Mouse (Mus musculus): ENCODE measurements around the gene Asb6. TPM values are rescaled to one million over a fixed set of nuclear protein-coding genes. Genes with fewer than 3 reads are reported as not detected.

Gene Asb6
- total and polyA plus RNA-seq, 2 experiments, result 4.6 to 17.4 TPM

DNA sequence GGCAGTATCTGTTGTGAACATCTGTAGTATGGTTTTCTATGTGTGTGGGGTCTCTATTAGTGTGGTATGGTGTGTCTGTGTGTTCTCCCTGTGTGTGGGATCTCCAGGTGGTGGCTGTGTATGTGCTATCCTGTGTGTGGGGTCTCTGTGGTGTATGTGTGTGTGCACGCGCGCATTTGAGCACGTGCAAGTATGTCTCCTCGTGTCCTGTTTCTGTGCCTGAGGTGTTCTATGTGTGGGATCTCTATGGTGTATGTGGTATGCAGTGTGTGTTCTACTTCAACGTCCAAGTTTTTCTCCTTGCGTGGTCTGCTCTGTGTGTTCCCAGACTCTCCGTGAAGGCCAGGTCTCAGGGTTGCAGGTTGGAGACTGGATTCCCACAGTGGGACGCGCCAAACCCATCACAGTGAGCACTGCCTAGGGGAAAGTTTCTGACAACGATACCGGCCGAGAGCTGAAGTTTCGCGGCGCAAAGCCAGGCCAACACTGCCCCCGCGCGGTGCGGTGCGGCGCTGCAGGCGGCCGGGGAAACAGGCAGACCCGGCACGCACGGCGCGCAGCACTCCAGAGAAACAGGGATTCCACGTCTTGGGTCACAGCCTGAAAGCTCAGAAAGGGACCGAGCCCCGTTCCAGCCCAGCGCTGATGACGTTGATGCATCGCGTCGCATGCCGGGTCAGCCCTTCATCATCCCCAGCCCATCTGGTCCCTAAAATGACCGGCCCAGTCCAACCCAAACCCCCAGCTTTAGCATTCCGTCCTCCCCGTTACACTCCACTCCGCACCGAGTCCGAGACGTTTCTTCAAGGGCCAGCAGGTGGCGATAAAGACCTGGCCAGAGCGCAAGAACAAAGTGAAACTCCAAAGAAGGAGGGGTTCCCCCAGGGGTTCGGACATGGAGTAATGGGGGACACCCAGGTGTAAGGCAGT, 35.7 kb downstream of the Asb6 start:
- Histone ChIP-seq H3K4me3 (ENCODE audit: insufficient read depth, low read depth, low read length) (peak overlapping the region; percentile 48), H3K9ac (ENCODE audit: low read depth, low read length) (peak overlapping the region; percentile 52), H3K27me3 (ENCODE audit: control insufficient read depth, insufficient read depth, low read length) (no peaks in the 10 kb centered on the region), H3K36me3 (ENCODE audit: control insufficient read depth, insufficient read depth, low read length) (no peaks in the 10 kb centered on the region), H3K4me1 (ENCODE audit: control insufficient read depth, insufficient read depth, low read length) (no peaks in the 10 kb centered on the region), H3K27ac (replicated peaks; ENCODE audit: insufficient read depth, low read depth, low read length) (0 out of 2 replicates have a peak overlapping the region, but pooled peaks have one; percentile 13), H3K79me2 (ENCODE audit: control insufficient read depth, insufficient read depth, low read length) (no peaks in the 10 kb centered on the region)
- 5% methylated on average over 48 of the region's 48 CpGs for WGBS
- DNase-seq (ENCODE audit: extremely low read depth, low read depth, low spot score), result peak; percentile 65
- TF ChIP-seq POLR2A (IDR thresholded peaks at IDR 0.05; ENCODE audit: extremely low read depth, insufficient read depth, low read length) (no peak), CTCF (IDR thresholded peaks at IDR 0.05; ENCODE audit: low read depth, low read length) (peak; percentile 91)

DNA sequence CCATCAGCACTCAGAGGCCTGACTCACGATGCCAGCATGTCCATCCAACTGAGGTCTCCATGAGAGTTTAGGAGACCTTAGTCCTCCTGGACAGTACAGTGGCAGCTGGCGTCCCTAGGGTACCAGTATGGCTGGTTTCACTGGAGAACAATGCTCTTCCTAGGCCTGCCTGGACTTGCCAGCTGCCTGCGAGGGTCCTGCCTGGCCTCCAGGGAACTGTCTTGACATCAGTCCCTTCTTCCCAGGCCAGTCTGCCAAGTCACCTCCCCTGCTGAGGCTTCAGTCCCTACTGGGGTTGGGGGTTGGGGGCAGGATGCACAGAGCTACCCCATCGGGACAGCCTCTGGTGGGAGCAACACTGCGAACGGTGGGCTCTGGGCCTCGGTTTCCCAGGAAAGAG, 38.1 kb downstream of the Asb6 start:
- Histone ChIP-seq H3K27me3 (ENCODE audit: control insufficient read depth, insufficient read depth, low read length) (no peaks in the 10 kb centered on the region), H3K79me2 (ENCODE audit: control insufficient read depth, insufficient read depth, low read length) (no peaks in the 10 kb centered on the region), H3K27ac (replicated peaks; ENCODE audit: insufficient read depth, low read depth, low read length) (no peak overlapping the region), H3K4me1 (ENCODE audit: control insufficient read depth, insufficient read depth, low read length) (no peaks in the 10 kb centered on the region), H3K36me3 (ENCODE audit: control insufficient read depth, insufficient read depth, low read length) (no peaks in the 10 kb centered on the region), H3K4me3 (ENCODE audit: insufficient read depth, low read depth, low read length) (no peak overlapping the region), H3K9ac (ENCODE audit: low read depth, low read length) (no peak overlapping the region)
- 97% methylated on average over 7 of the region's 7 CpGs for WGBS
- TF ChIP-seq CTCF (IDR thresholded peaks at IDR 0.05; ENCODE audit: low read depth, low read length), result no peak
- no peak for TF ChIP-seq POLR2A (IDR thresholded peaks at IDR 0.05; ENCODE audit: extremely low read depth, insufficient read depth, low read length)
- DNase-seq (ENCODE audit: extremely low read depth, low read depth, low spot score), result no peak

DNA sequence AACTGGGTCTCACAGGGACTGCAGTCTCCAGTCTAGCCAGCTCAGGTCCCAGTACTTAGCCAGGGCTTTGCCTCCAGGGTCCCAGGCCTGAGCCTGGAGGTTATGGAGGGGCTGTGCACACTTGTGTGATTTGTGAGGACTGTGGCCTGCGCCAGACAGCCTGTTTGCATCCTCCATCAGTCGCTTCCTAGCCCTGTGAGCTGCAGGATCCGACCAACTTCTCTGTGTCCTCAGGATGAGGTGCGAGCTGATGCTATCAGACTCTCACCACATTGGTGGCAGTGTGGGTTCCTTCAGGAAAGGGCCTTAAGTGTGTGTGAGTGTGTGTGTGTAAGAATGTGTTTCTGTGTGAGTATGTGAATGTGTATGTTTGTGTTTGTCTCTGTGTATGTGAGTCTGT, 42.7 kb downstream of the Asb6 start:
- WGBS, result 81% methylated on average over 4 of the region's 4 CpGs
- no peak for DNase-seq (ENCODE audit: extremely low read depth, low read depth, low spot score)
- H3K27ac ChIP-seq (replicated peaks; ENCODE audit: insufficient read depth, low read depth, low read length), result no peak overlapping the region

DNA sequence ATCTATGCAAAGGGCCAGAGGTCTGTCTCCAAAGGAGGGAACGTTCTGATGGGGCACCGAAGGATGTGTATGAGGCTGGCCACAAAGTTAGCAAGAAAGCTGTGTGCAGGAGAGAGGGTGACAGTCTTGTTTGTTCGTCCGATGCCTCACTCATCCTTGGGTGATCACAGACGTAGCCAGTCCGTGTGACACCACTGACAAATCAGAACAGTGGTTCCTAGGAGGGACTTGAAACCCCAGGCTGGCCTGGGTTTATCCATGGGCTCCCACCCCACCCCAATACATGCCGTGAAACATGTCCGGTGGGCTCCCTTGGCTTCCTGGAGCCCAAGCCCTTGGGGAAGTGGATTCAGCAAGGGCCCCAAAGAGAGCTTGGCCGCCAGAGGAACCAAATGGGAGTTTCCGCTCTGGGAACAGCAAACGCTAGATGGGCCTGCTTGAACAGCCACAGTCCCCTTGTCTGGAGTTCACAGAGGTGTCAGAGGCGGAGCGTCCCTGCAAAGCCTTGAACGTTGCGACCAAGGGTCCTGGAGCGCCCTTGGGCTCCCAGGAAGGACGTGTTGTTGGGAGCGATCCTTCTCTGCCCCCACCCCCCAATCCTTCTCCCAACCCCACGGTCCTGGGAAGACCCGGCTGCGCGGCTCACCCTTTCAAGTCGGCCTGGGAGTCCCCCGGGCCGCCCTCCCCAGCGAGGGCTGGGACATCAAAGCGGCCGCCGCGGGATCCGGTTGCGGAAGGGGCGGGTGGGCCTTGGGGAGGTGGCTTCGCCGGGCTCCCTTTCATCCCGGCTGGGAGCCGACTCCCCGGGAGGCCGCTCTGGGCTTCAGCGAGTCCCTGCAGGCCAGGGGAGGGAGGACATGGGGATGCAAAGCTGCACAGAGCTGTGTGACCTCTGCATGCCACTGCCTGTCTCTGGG, 45.8 kb downstream of the Asb6 start:
- WGBS, result 28% methylated on average over 36 of the region's 40 CpGs
- peaks cover 3% of the 10 kb centered on the region; the same call in 1 of the 2 replicates for H3K4me1 ChIP-seq (ENCODE audit: control insufficient read depth, insufficient read depth, low read length)
- no peaks in the 10 kb centered on the region for H3K27me3 ChIP-seq (ENCODE audit: control insufficient read depth, insufficient read depth, low read length)
- H3K4me3 ChIP-seq (ENCODE audit: insufficient read depth, low read depth, low read length), result peak overlapping the region; percentile 35; the same call in 1 of the 2 replicates
- H3K27ac ChIP-seq (replicated peaks; ENCODE audit: insufficient read depth, low read depth, low read length), result 0 out of 2 replicates have a peak overlapping the region, but pooled peaks have one; percentile 3
- H3K9ac ChIP-seq (ENCODE audit: low read depth, low read length), result peak overlapping the region; percentile 12
- no peaks in the 10 kb centered on the region for H3K79me2 ChIP-seq (ENCODE audit: control insufficient read depth, insufficient read depth, low read length)
- H3K36me3 ChIP-seq (ENCODE audit: control insufficient read depth, insufficient read depth, low read length), result no peaks in the 10 kb centered on the region
- DNase-seq (ENCODE audit: extremely low read depth, low read depth, low spot score), result no peak
- TF ChIP-seq CTCF (IDR thresholded peaks at IDR 0.05; ENCODE audit: low read depth, low read length) (peak; percentile 12; the same call in 1 of the 2 replicates), POLR2A (IDR thresholded peaks at IDR 0.05; ENCODE audit: extremely low read depth, insufficient read depth, low read length) (no peak)

More for the DNA sequence above, 42.7 kb downstream of the Asb6 start:
- no peak for TF ChIP-seq CTCF (IDR thresholded peaks at IDR 0.05; ENCODE audit: low read depth, low read length)
- no peak for TF ChIP-seq POLR2A (IDR thresholded peaks at IDR 0.05; ENCODE audit: extremely low read depth, insufficient read depth, low read length)
- Histone ChIP-seq H3K4me3 (ENCODE audit: insufficient read depth, low read depth, low read length) (no peak overlapping the region), H3K27me3 (ENCODE audit: control insufficient read depth, insufficient read depth, low read length) (no peaks in the 10 kb centered on the region), H3K36me3 (ENCODE audit: control insufficient read depth, insufficient read depth, low read length) (no peaks in the 10 kb centered on the region), H3K9ac (ENCODE audit: low read depth, low read length) (no peak overlapping the region), H3K79me2 (ENCODE audit: control insufficient read depth, insufficient read depth, low read length) (no peaks in the 10 kb centered on the region), H3K4me1 (ENCODE audit: control insufficient read depth, insufficient read depth, low read length) (peaks cover 2% of the 10 kb centered on the region; the same call in 1 of the 2 replicates)

DNA sequence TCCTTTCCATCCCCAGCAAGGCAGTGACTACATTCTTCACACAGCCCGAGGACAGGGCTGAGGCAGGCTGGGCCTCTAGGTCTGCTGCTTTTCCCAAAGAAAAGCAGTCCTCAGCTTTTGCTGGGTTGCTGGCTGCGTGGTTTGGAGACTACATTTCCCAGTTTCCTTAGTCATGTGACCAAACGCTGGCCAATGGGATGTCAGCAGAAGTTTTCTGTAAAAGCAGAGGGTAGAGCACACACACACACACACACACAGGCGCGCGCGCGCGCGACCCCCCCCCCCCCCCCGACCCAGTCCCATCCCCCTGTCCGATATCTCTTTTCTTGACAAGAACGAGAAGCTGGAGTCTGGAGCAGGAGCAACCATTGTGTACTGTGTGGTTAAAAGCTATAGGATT, 46.8 kb downstream of the Asb6 start:
- 3% methylated on average over 13 of the region's 13 CpGs for WGBS
- H3K9ac ChIP-seq (ENCODE audit: low read depth, low read length), result peak overlapping the region; percentile 20
- no peaks in the 10 kb centered on the region for H3K79me2 ChIP-seq (ENCODE audit: control insufficient read depth, insufficient read depth, low read length)
- TF ChIP-seq POLR2A (IDR thresholded peaks at IDR 0.05; ENCODE audit: extremely low read depth, insufficient read depth, low read length) (no peak), CTCF (IDR thresholded peaks at IDR 0.05; ENCODE audit: low read depth, low read length) (no peak)
- no peaks in the 10 kb centered on the region for H3K27me3 ChIP-seq (ENCODE audit: control insufficient read depth, insufficient read depth, low read length)
- H3K4me3 ChIP-seq (ENCODE audit: insufficient read depth, low read depth, low read length), result no peak overlapping the region
- H3K36me3 ChIP-seq (ENCODE audit: control insufficient read depth, insufficient read depth, low read length), result no peaks in the 10 kb centered on the region
- H3K4me1 ChIP-seq (ENCODE audit: control insufficient read depth, insufficient read depth, low read length), result peaks cover 6% of the 10 kb centered on the region; the same call in 1 of the 2 replicates
- no peak overlapping the region for H3K27ac ChIP-seq (replicated peaks; ENCODE audit: insufficient read depth, low read depth, low read length)
- DNase-seq (ENCODE audit: extremely low read depth, low read depth, low spot score), result peak; percentile 65
